In the genomic region with DNA sequence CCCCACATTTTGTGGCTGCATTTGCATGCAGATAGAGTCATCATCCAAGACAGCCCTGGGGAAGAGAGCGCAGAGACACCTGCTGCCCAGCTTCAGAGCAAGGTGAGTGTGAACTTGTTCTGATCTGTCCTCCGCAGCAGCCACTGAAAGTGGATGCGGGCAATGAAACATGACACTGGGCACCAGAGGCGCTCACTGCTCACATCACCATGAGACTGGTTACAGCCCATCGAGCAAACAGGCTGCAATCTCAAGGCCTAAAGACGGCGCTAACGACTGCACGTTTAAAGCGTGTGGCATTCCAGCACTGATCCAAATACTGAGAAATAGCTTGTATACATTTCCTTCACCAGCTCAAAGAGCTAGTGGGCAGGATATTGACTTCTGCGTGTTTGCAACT, we compare ENCODE assay signal across 27 mouse cellular contexts.
A peak's percentile ranks its signal among the peaks of the same experiment; 100 is the strongest.
DNase-seq lines count a peak whose midpoint lies in the region; ATAC-seq lines count a peak whose summit lies in the region.
"Had no signal": no experiment of that assay in that cellular context is flagged by ENCODE, and none has a peak within 500 bp of the region (broad histone marks: within the 10 kb centered on the region; RNA-seq: fewer than 3 reads in every experiment).

No protein-coding gene starts in this region.

- no peak overlapping the region for H3K27ac ChIP-seq in kidney, embryonic 14.5 days (ENCODE audit: low read depth, low read length)
- H3K27ac ChIP-seq: forebrain, embryonic 10.5 days; forebrain, embryonic 13.5 days; heart, embryonic 15.5 days; hindbrain, embryonic 10.5 days; hindbrain, embryonic 13.5 days had no signal

- ATAC-seq in kidney, embryonic 14.5 days (ENCODE audit: low FRiP score, low TSS enrichment) = peak; percentile 57
- ATAC-seq: activated CD4-positive, CD25-positive, alpha-beta regulatory T cell, adult 4 months; forebrain, embryonic 13.5 days; forebrain, embryonic 16.5 days; hindbrain, embryonic 16.5 days had no signal

- H3K36me3 ChIP-seq in kidney, embryonic 14.5 days (ENCODE audit: control insufficient read depth, insufficient read depth, low read length) = no peaks in the 10 kb centered on the region
- H3K36me3 ChIP-seq: forebrain, embryonic 10.5 days; heart, embryonic 12.5 days; heart, embryonic 15.5 days; hindbrain, embryonic 10.5 days; hindbrain, embryonic 13.5 days had no signal

- H3K4me3 ChIP-seq in kidney, embryonic 14.5 days (ENCODE audit: low read length) = no peak overlapping the region
- H3K4me3 ChIP-seq: forebrain, embryonic 10.5 days; forebrain, embryonic 13.5 days; heart, embryonic 12.5 days; heart, embryonic 15.5 days; hindbrain, embryonic 10.5 days; hindbrain, embryonic 13.5 days had no signal

- H3K4me1 ChIP-seq in kidney, embryonic 14.5 days (ENCODE audit: control insufficient read depth, insufficient read depth, low read length) = no peaks in the 10 kb centered on the region
- H3K4me1 ChIP-seq: forebrain, embryonic 13.5 days; heart, embryonic 12.5 days; heart, embryonic 15.5 days; hindbrain, embryonic 10.5 days; hindbrain, embryonic 13.5 days had no signal

- no peak overlapping the region for H3K4me2 ChIP-seq in kidney, embryonic 14.5 days (replicated peaks; ENCODE audit: low read depth, low read length)
- H3K4me2 ChIP-seq: forebrain, embryonic 13.5 days; heart, embryonic 12.5 days; heart, embryonic 15.5 days; hindbrain, embryonic 13.5 days had no signal

- H3K9ac ChIP-seq in kidney, embryonic 14.5 days (ENCODE audit: low read depth, low read length) = no peak overlapping the region
- H3K9ac ChIP-seq: forebrain, embryonic 13.5 days; heart, embryonic 12.5 days; heart, embryonic 15.5 days; hindbrain, embryonic 13.5 days had no signal

- no peaks in the 10 kb centered on the region for H3K9me3 ChIP-seq in kidney, embryonic 14.5 days (ENCODE audit: control insufficient read depth, low read length)
- H3K9me3 ChIP-seq: heart, embryonic 15.5 days; hindbrain, embryonic 10.5 days; hindbrain, embryonic 13.5 days had no signal

- 37% methylated on average over 11 of the region's 11 CpGs for WGBS in kidney, embryonic 14.5 days

- no peaks in the 10 kb centered on the region for H3K27me3 ChIP-seq in kidney, embryonic 14.5 days (ENCODE audit: control insufficient read depth, insufficient read depth, low read length)
- H3K27me3 ChIP-seq: CH12.LX; heart, embryonic 12.5 days; heart, embryonic 15.5 days; hindbrain, embryonic 13.5 days had no signal

- no peak for DNase-seq in kidney, postnatal 14 days
- DNase-seq in retina, postnatal 1 day = peak; percentile 49
- DNase-seq in retina, embryonic 14.5 days (ENCODE audit: low spot score) = no peak
- DNase-seq in ZHBTc4 (ENCODE audit: low read depth, low spot score) = peak; percentile 4
- DNase-seq in left cerebral cortex, adult 18-20 months (ENCODE audit: low spot score in 2 of 2) = no peak
- DNase-seq in spleen, postnatal 4 days (ENCODE audit: low spot score in 2 of 2) = no peak
- DNase-seq: adrenal gland, adult 8-10 months; adrenal gland, postnatal 25 days; B cell, adult 2 months; cerebellum, adult 18-20 months; cerebellum, adult 9-10 months; cerebellum, postnatal 14 days; gastrocnemius, postnatal 10 days; gastrocnemius, postnatal 36 days; heart, postnatal 10 days; heart, postnatal 36 days had no signal

Comparison
In these comparisons a context has a peak if more than half of its experiments do, and no peak if none do; other contexts are left out.
1. DNase-seq: peak in retina, postnatal 1 day (single experiment) and ZHBTc4 (single experiment); none in kidney, postnatal 14 days (single experiment), retina, embryonic 14.5 days (single experiment), left cerebral cortex, adult 18-20 months (0 of 2) and spleen, postnatal 4 days (0 of 2).